Mouse (Mus musculus) midbrain, embryonic 15.5 days (tissue): Measurements from ENCODE around the gene Hspa1l. TPM values are rescaled to one million over a fixed set of nuclear protein-coding genes. Genes with fewer than 3 reads are reported as not detected.
"Not testable (repeated sequence)": the region's sequence is repeated elsewhere in the genome, so short reads cannot be mapped to it uniquely, and the experiment has no call there.

Experiments used
- ATAC-seq: fragments of 200-750 bp; cut with Nextera tagmentation; replicated peaks from 2 replicates; pipeline ENCODE4 v1.8.0; 2017; ENCODE audit warnings: moderate TSS enrichment
- H3K27ac ChIP-seq: fragments of 300-500 bp; sonication (generic); 2 replicates; pipeline ENCODE4 v1.5.1; 2015; ENCODE audit warnings: mild to moderate bottlenecking, inconsistent platforms
- H3K27me3 ChIP-seq: fragments of 300-500 bp; sonication (generic); replicated peaks from 2 replicates; pipeline ENCODE4 v1.6.1; 2015; ENCODE audit warnings: inconsistent platforms
- H3K36me3 ChIP-seq: fragments of 300-500 bp; sonication (generic); replicated peaks from 2 replicates; pipeline ENCODE4 v1.6.1; 2015; ENCODE audit warnings: inconsistent platforms
- H3K4me1 ChIP-seq: fragments of 300-500 bp; sonication (generic); 2 replicates; pipeline ENCODE4 v1.6.1; 2015; ENCODE audit warnings: inconsistent platforms
- H3K4me2 ChIP-seq: fragments of 300-500 bp; sonication (generic); 2 replicates; pipeline ENCODE4 v1.6.1; 2015; ENCODE audit warnings: inconsistent platforms, mild to moderate bottlenecking, moderate library complexity
- H3K4me3 ChIP-seq: fragments of 300-500 bp; sonication (generic); 2 replicates; pipeline ENCODE4 v1.5.1; 2015; ENCODE audit warnings: mild to moderate bottlenecking, inconsistent platforms
- H3K9ac ChIP-seq: fragments of 300-500 bp; sonication (generic); 2 replicates; pipeline ENCODE4 v1.6.1; 2015; ENCODE audit warnings: mild to moderate bottlenecking, inconsistent platforms
- H3K9me3 ChIP-seq: fragments of 300-500 bp; sonication (generic); 2 replicates; pipeline ENCODE4 v1.6.1; 2016; ENCODE audit warnings: inconsistent platforms
- WGBS: fragments of 180-500 bp; shearing (Covaris S2); methylation state at CpG from one replicate; pipeline ENCODE4 v1.1.7; 2015; ENCODE audit warnings: mixed read lengths; 5-methylcytosine and 5-hydroxymethylcytosine counted together
- polyA plus RNA-seq: library from polyadenylated mRNA; unstranded; fragments of >200 nt; fragmentation: Nextera tagmentation; extraction: Ambion mirVana; gene quantifications from 2 replicates; pipeline ENCODE4 v1.2.1, GENCODE M21; 2015

Hspa1l gene
- polyA plus RNA-seq, 1 experiment from 2014 or later: 1.2 TPM

DNA sequence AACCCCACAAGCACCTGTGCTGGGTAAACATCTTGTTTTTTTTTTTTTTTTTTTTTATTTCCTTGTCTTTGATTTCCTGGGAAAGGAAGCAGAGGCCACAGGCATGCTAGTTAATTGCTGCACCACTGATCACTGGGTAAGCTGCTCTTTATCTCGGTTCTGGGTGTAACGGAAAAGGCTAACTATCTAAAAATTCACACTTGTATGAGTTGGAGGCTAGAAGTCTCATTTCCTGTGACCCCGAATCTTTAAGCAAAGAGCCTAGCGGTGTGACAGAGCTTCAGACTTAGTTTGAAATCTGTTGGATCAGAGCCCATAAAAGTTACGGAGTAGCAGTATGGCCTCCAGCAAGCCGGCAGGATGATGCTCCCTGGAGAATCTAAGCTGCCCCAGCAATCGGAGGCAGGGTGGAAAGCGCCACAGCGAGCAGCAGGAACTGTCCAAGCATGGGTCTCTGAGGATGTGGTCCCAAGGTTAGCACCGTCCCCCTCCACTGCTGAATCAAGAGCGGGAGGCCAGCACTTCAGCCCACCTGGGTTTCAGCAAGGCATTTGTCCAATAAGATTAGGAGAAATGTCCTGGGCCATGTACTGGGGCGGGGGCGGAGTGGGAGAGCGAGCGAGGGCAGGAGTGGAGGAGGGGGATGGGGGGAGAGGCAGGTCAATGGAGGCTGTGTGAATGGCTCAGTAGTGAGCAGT is 31.0 kb upstream of the Hspa1l start:
- H3K9ac ChIP-seq: no peak overlapping the region
- peaks cover 4% of the 10 kb centered on the region; the same call in 1 of the 2 replicates for H3K4me1 ChIP-seq

GRCm38 (mm10) chr17:34943128-34943815 is 29.2 kb upstream of the Hspa1l start:
- no peak overlapping the region for H3K4me3 ChIP-seq
- WGBS: 82% methylated on average over 4 of the region's 4 CpGs
- H3K4me2 ChIP-seq: no peak overlapping the region
- H3K4me1 ChIP-seq: peaks cover 4% of the 10 kb centered on the region; the same call in 1 of the 2 replicates
- no peaks in the 10 kb centered on the region for H3K36me3 ChIP-seq
- no peaks in the 10 kb centered on the region for H3K9me3 ChIP-seq
- no peaks in the 10 kb centered on the region for H3K27me3 ChIP-seq
- H3K9ac ChIP-seq: no peak overlapping the region
- H3K27ac ChIP-seq: no peak overlapping the region
- ATAC-seq: no peak

More for the DNA sequence above, 31.0 kb upstream of the Hspa1l start:
- no peaks in the 10 kb centered on the region for H3K27me3 ChIP-seq
- H3K4me2 ChIP-seq: peak overlapping the region; percentile 40
- 6% methylated on average over 15 of the region's 15 CpGs for WGBS
- H3K27ac ChIP-seq: no peak overlapping the region
- H3K36me3 ChIP-seq: no peaks in the 10 kb centered on the region
- no peaks in the 10 kb centered on the region for H3K9me3 ChIP-seq
- H3K4me3 ChIP-seq: peak overlapping the region; percentile 15; the same call in 1 of the 2 replicates
- no peak for ATAC-seq

- Histone ChIP-seq H3K4me3 (no peak overlapping the region), H3K9ac (no peak overlapping the region), H3K9me3 (no peaks in the 10 kb centered on the region), H3K27me3 (no peaks in the 10 kb centered on the region), H3K4me1 (peaks cover 4% of the 10 kb centered on the region; the same call in 1 of the 2 replicates), H3K36me3 (no peaks in the 10 kb centered on the region), H3K4me2 (no peak overlapping the region), H3K27ac (no peak overlapping the region)
- no peak for ATAC-seq
Observed at GRCm38 (mm10) chr17:34944362-34944761, 28.1 kb upstream of the Hspa1l start.

GRCm38 (mm10) chr17:34946486-34947140 is 25.9 kb upstream of the Hspa1l start:
- H3K4me2 ChIP-seq: no peak overlapping the region
- H3K27ac ChIP-seq: no peak overlapping the region
- H3K4me1 ChIP-seq: peaks cover 19% of the 10 kb centered on the region
- H3K9me3 ChIP-seq: no peaks in the 10 kb centered on the region
- H3K27me3 ChIP-seq: no peaks in the 10 kb centered on the region
- peaks cover 4% of the 10 kb centered on the region; the same call in 1 of the 2 replicates for H3K36me3 ChIP-seq
- 94% methylated on average over 5 of the region's 5 CpGs for WGBS
- H3K4me3 ChIP-seq: no peak overlapping the region
- H3K9ac ChIP-seq: no peak overlapping the region
- no peak for ATAC-seq

DNA sequence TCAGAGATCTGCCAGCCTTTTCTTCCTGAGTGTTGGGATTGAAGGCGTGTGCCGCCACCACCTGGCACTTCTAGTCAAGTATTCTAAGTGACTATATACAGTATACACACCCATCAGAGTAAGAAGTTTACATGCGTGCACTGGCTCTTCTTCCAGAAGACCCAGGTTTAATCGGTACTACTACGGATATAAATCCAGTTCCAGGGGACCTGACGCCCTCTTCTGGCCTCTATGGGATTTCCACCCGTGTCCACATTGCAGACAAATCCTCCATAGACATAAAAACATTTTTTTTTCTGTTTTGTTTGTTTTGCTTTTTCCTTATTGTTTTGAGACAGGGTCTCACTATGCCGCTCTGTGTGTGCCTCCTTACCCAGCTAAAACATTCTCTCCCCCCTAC is 24.9 kb upstream of the Hspa1l start:
- no peaks in the 10 kb centered on the region for H3K27me3 ChIP-seq
- 28% methylated on average over 8 of the region's 8 CpGs for WGBS
- no peak for ATAC-seq
- no peak overlapping the region for H3K9ac ChIP-seq
- no peaks in the 10 kb centered on the region for H3K9me3 ChIP-seq
- H3K27ac ChIP-seq: no peak overlapping the region
- peaks cover 4% of the 10 kb centered on the region; the same call in 1 of the 2 replicates for H3K36me3 ChIP-seq
- no peak overlapping the region for H3K4me3 ChIP-seq
- H3K4me2 ChIP-seq: no peak overlapping the region
- peaks cover 16% of the 10 kb centered on the region for H3K4me1 ChIP-seq

DNA sequence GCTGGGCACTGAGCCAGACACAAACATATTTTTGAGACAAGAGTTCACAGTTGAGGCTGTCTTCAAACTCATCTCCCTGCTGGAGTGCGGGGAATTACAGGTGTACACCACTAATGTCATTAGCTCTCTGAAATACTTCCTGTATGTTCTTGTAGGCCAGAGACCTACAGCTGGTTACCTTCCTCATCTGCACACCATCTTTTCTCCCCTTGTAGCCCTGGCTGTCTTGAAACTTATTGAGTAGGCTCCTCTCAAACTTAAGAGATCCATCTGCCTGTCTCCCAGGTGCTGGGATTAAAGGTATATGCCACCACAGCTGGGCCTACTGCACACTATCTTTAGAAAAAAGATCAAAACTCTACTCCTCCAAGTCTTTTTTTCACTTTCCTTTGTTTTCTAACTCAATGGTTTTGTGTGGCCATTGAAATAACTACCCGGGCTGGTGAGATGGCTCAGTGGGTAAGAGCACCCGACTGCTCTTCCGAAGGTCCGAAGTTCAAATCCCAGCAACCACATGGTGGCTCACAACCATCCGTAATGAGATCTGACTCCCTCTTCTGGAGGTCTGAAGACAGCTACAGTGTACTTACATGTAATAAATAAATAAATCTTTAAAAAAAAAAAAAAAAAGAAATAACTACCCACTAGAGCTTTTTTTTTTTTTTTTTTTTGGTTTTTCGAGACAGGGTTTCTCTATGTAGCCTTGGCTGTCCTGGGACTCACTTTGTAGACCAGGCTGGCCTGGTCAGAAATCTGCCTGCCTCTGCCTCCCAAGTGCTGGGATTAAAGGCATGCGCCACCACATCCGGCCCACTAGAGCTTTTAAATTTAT is 23.6 kb upstream of the Hspa1l start:
- H3K27ac ChIP-seq, ATAC-seq, H3K36me3 ChIP-seq, H3K4me3 ChIP-seq, H3K9me3 ChIP-seq, H3K4me2 ChIP-seq, H3K27me3 ChIP-seq, H3K9ac ChIP-seq: not testable (repeated sequence)
- 58% methylated on average over 9 of the region's 9 CpGs for WGBS
- H3K4me1 ChIP-seq: peaks cover 16% of the 10 kb centered on the region

- Histone ChIP-seq H3K4me2 (no peak overlapping the region), H3K36me3 (peaks cover 4% of the 10 kb centered on the region; the same call in 1 of the 2 replicates), H3K27ac (no peak overlapping the region), H3K9ac (no peak overlapping the region), H3K9me3 (no peaks in the 10 kb centered on the region), H3K4me3 (no peak overlapping the region), H3K4me1 (peaks cover 16% of the 10 kb centered on the region), H3K27me3 (no peaks in the 10 kb centered on the region)
- ATAC-seq: no peak
- WGBS: 38% methylated on average over 4 of the region's 4 CpGs
Observed at GRCm38 (mm10) chr17:34949553-34949969, 22.9 kb upstream of the Hspa1l start.

DNA sequence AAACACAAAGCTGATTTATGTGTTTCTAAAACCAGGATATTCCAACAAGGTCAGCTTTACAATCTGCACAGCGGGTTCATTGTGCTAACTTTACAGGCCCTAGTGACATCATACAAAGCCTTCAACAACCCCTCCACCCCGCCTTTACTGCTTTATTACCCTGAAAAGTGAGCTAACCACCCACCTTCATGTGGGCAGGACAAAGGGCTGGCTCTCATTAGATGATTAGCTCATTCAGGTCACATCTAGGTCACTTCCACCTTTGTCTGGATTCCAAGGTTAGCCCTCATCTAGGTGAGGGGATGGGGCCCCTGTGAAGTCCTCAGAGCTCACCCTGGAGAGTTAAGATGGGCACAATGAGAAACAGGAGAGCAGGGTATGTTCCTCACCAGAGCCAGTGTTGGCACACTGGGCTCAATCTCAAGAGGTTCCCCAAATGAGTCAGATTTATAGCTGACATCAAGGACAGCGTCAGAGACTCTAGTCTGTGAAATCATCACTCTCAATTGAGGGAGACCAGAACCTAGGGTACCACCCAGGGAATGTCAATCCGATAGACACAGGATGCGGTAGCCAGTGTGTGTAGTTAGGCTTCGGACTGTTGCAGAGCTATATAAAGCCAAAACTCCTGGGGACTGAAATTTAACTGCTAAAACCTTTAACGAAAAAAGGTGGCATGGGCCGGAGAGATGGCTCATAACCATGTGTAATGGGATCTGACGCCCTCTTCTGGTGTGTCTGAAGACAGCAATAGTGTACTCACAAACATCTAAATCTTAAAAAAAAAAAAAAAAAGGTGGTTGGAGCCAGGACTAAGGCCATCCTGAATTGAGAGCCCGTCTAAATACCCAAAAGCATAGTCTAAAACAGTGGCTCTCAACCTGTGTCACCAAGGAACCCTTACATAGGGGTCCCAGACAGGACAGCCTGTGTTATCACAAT is 21.7 kb upstream of the Hspa1l start:
- H3K4me2 ChIP-seq: peak overlapping the region; percentile 72
- no peak for ATAC-seq
- 29% methylated on average over 10 of the region's 10 CpGs for WGBS
- peak overlapping the region; percentile 89 for H3K27ac ChIP-seq
- peak overlapping the region; percentile 94 for H3K4me3 ChIP-seq
- H3K27me3 ChIP-seq: peaks cover 8% of the 10 kb centered on the region
- no peaks in the 10 kb centered on the region for H3K9me3 ChIP-seq
- H3K36me3 ChIP-seq: peaks cover 4% of the 10 kb centered on the region; the same call in 1 of the 2 replicates
- peak overlapping the region; percentile 100 for H3K9ac ChIP-seq
- peaks cover 16% of the 10 kb centered on the region for H3K4me1 ChIP-seq

DNA sequence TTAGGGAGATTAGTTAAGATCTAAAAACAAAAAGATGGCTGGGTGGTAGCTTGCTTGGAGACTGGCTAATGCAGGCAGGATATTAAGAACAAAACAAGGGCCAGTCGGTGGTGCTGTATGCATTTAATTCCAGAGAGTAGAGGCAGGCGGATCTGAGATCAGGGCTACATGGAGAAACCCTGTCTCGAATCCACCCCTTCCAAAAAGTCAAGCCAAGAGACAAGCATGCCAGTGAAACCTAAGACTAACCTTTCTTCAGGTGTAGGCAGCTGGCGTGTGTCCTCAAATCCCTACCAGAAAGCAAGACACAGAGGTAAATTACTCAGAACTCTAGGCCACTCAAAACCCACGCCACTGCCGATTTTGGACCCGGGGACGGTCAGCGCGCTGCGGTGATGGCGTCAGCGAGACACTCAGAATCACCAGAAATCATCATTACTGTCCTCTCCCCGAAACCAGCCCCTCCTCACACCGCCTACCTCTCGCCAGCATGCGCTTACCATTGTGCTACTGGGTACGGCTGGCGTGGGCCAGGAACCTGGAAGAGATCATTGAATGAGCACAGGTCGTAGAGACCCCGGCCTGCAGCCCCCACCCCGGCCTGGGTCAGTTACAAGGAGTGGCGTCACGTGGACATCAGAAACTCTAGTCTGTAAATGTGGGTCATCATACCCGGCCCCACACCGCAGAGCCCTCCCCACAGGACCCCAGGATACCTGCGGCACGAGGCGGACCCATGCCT is 20.7 kb upstream of the Hspa1l start:
- Histone ChIP-seq H3K27ac (peak overlapping the region; percentile 89), H3K9me3 (no peaks in the 10 kb centered on the region), H3K36me3 (peaks cover 4% of the 10 kb centered on the region; the same call in 1 of the 2 replicates), H3K4me3 (peak overlapping the region; percentile 94), H3K9ac (peak overlapping the region; percentile 100), H3K4me1 (peaks cover 16% of the 10 kb centered on the region), H3K4me2 (peak overlapping the region; percentile 72), H3K27me3 (peaks cover 12% of the 10 kb centered on the region)
- 1% methylated on average over 29 of the region's 29 CpGs for WGBS
- ATAC-seq: peak; percentile 75

DNA sequence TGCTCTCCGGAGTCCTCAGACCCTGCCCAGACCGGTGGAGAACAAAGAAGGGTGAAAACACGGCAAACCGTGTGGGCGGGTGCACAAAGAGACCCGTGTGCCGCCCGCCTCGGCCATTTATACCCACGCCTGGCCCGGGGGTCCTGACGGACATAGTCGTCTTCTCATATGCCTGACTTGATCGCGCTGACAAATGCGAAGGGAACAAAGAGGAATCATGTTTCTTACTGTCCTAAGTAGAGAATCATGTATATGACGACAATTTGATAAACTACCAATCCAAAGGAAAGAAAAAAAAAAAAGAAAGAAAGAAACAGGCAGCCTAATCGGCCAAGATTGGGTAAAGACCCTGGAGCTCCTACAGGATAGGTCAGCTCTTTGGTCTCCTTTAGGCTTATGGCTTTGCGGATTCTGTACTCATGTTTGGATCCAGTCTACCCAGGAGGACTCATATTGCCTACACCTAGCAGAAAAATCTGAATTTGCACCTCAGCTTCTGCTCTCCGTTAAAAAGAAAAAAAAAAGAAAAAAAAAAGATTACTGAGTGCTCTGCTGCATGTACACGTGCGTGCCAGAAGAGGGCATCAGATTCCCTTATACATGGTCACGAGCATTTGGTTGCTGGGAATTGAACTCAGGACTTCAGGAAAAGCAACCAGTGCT is 20.0 kb upstream of the Hspa1l start:
- peak; percentile 89 for ATAC-seq
- under 1% methylated on average over 23 of the region's 23 CpGs for WGBS

More for the DNA sequence above, 20.0 kb upstream of the Hspa1l start:
- no peaks in the 10 kb centered on the region for H3K9me3 ChIP-seq
- H3K27ac ChIP-seq: peak overlapping the region; percentile 89
- peak overlapping the region; percentile 94 for H3K4me3 ChIP-seq
- H3K36me3 ChIP-seq: peaks cover 4% of the 10 kb centered on the region; the same call in 1 of the 2 replicates
- H3K4me1 ChIP-seq: peaks cover 16% of the 10 kb centered on the region
- H3K4me2 ChIP-seq: peak overlapping the region; percentile 72
- peak overlapping the region; percentile 100 for H3K9ac ChIP-seq
- H3K27me3 ChIP-seq: peaks cover 14% of the 10 kb centered on the region
